Mouse (Mus musculus) embryonic facial prominence, embryonic 11.5 days (tissue): ENCODE measurements at regions not wholly inside any gene's neighbourhood (a gene's known extent, or its start where the extent isn't known, plus 50 kb on each side); places are given as distances from the start of the nearest gene placed in this dataset.
A peak's percentile ranks its signal among the peaks of the same experiment; 100 is the strongest.

Source experiments
- ATAC-seq: fragments of 200-750 bp; cut with Nextera tagmentation; replicated peaks from 2 replicates; pipeline ENCODE4 v1.8.0; 2017; ENCODE audit warnings: low read depth; ENCODE audit not compliant: insufficient number of reproducible peaks, low FRiP score, low TSS enrichment
- DNase-seq: peaks from one replicate; pipeline ENCODE4 v3.0.0-alpha.2; 2015; ENCODE audit warnings: low spot score
- H3K27ac ChIP-seq: fragments of 300-500 bp; sonication (generic); replicated peaks from 2 replicates; pipeline ENCODE4 v1.5.1; 2014; ENCODE audit warnings: mild to moderate bottlenecking, low read depth, low read length, control low read depth
- H3K27me3 ChIP-seq: fragments of 300-500 bp; sonication (generic); 2 replicates; pipeline ENCODE4 v1.6.1; 2014; ENCODE audit warnings: mild to moderate bottlenecking, low read length, moderate library complexity, mixed read lengths; ENCODE audit not compliant: control insufficient read depth, insufficient read depth
- H3K36me3 ChIP-seq: fragments of 300-500 bp; sonication (generic); replicated peaks from 2 replicates; pipeline ENCODE4 v1.6.1; 2014; ENCODE audit warnings: low read depth, mild to moderate bottlenecking, low read length, moderate library complexity, mixed read lengths; ENCODE audit not compliant: control insufficient read depth, insufficient read depth
- H3K4me1 ChIP-seq: fragments of 300-500 bp; sonication (generic); 2 replicates; pipeline ENCODE4 v1.6.1; 2014; ENCODE audit warnings: low read length, mixed read lengths; ENCODE audit not compliant: control insufficient read depth, insufficient read depth
- H3K4me2 ChIP-seq: fragments of 300-500 bp; sonication (generic); 2 replicates; pipeline ENCODE4 v1.6.1; 2014; ENCODE audit warnings: low read depth, mild to moderate bottlenecking, control low read depth, low read length, moderate library complexity
- H3K4me3 ChIP-seq: fragments of 300-500 bp; sonication (generic); 2 replicates; pipeline ENCODE4 v1.5.1; 2014; ENCODE audit warnings: low read depth, low read length, control low read depth
- H3K9ac ChIP-seq: fragments of 300-500 bp; sonication (generic); replicated peaks from 2 replicates; pipeline ENCODE4 v1.6.1; 2014; ENCODE audit warnings: mild to moderate bottlenecking, control low read depth, low read length
- H3K9me3 ChIP-seq: fragments of 300-500 bp; sonication (generic); replicated peaks from 2 replicates; pipeline ENCODE4 v1.6.1; 2016; ENCODE audit warnings: mild to moderate bottlenecking, low read length, inconsistent platforms, mixed read lengths; ENCODE audit not compliant: control insufficient read depth
- WGBS: fragments of 180-500 bp; shearing (Covaris S2); extraction: QIAGEN DNeasy Blood & Tissue Kit; methylation state at CpG from one replicate; pipeline ENCODE4 v1.1.7; 2014; 5-methylcytosine and 5-hydroxymethylcytosine counted together

DNA sequence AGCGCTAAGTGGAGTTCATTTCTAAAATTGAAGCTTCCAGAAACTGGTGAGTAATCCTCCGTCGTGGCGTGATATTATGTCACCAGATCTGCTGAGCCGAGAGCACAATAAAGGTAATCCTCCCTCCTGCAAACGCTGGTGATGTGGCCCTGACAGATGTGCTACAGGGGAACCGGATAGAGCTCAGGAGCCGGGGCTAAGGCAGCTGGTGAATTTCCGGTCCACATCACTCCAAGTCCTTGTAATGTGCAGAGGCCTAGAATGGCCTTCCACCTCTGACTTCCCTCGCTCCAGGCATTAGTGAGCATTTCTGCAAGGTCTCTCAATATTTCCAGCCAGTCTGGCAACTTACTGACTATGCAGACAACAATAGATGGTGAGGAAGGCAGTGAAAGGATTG lies 439.7 kb upstream of the Atp11b start:
- Histone ChIP-seq H3K27ac (no peak overlapping the region), H3K4me2 (no peak overlapping the region), H3K4me3 (no peak overlapping the region), H3K9me3 (no peaks in the 10 kb centered on the region), H3K36me3 (no peaks in the 10 kb centered on the region), H3K9ac (no peak overlapping the region; the same call in 1 of the 2 replicates), H3K27me3 (no peaks in the 10 kb centered on the region), H3K4me1 (no peaks in the 10 kb centered on the region)
- WGBS, result 53% methylated on average over 10 of the region's 10 CpGs
- peak; percentile 35 for DNase-seq
- no peak for ATAC-seq

DNA sequence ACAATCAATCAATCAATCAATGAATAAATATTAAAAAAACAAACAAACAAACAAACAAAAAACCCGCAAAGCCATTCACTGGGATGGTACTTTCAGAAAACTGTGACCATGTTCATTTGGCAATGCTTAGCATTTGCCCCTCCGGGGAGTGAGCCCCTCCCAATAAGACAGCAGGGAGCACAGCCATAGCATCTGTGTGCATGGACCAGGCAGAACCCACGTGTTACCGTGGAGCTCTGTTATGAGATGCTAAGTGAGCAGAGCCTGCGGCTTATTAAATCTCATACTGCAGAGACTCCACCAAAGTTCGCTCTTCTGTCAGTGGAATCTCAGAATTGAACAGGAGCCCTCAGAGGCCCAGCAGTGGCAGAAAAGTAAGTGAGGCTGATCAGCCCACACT lies 438.7 kb upstream of the Atp11b start:
- H3K36me3 ChIP-seq, result no peaks in the 10 kb centered on the region
- no peaks in the 10 kb centered on the region for H3K27me3 ChIP-seq
- ATAC-seq, result no peak
- H3K27ac ChIP-seq, result no peak overlapping the region
- no peak overlapping the region for H3K4me3 ChIP-seq
- DNase-seq, result no peak
- no peaks in the 10 kb centered on the region for H3K9me3 ChIP-seq
- WGBS, result 84% methylated on average over 6 of the region's 6 CpGs
- H3K4me2 ChIP-seq, result no peak overlapping the region
- no peak overlapping the region for H3K9ac ChIP-seq
- no peaks in the 10 kb centered on the region for H3K4me1 ChIP-seq

DNA sequence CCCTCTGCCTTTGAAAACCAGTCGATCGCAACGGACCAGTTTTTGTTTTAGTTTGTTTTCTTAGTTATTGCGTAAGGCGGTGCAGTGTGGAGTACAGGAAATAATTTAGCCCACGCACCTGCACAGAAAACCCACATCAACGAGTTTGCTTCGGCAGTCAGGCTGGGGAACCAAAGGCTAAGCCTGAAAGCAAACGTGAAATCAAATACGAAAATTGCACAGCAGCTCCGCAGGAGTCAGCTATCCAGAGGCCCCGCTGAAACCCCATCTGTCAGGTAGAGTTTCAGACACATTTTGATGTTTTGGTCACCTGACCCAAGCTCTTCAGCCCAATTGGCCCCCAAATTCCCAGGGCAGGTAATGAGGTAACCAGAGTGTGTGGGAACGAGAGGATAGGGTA lies 435.6 kb upstream of the Atp11b start:
- DNase-seq (peak; percentile 73), ATAC-seq (peak; percentile 66)
- WGBS, result 27% methylated on average over 13 of the region's 13 CpGs
- no peak overlapping the region for H3K4me3 ChIP-seq
- H3K9me3 ChIP-seq, result no peaks in the 10 kb centered on the region
- H3K36me3 ChIP-seq, result no peaks in the 10 kb centered on the region
- no peaks in the 10 kb centered on the region; the same call in 1 of the 2 replicates for H3K4me1 ChIP-seq
- no peaks in the 10 kb centered on the region for H3K27me3 ChIP-seq
- no peak overlapping the region for H3K4me2 ChIP-seq
- no peak overlapping the region for H3K9ac ChIP-seq
- no peak overlapping the region for H3K27ac ChIP-seq

DNA sequence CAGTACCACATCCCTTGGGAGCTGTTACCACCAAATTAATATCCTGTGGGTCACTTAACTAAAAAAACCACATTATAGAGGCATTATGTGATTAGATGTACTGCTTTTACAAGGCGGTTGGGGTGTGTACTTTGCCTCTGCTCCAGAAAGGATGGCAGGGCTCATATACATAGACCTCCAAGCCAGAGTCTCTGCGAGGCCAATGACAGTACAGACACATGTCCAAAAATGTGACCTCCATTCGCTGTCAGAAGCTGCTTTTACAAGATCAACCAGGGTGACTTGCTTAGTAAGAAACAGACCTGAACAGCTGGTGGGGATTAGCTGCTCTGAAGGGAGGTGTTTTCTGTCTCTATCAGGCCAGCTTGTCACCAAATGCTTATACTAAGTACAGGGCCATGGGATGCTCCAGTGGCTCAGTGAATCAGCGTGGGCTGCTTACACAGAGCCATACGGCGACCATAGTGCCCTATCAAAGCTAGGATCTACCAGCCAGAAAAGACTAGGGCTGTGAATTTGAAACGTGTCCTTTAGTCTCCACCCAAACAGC lies 433.0 kb upstream of the Atp11b start:
- ATAC-seq, result no peak
- no peak overlapping the region for H3K27ac ChIP-seq

DNA sequence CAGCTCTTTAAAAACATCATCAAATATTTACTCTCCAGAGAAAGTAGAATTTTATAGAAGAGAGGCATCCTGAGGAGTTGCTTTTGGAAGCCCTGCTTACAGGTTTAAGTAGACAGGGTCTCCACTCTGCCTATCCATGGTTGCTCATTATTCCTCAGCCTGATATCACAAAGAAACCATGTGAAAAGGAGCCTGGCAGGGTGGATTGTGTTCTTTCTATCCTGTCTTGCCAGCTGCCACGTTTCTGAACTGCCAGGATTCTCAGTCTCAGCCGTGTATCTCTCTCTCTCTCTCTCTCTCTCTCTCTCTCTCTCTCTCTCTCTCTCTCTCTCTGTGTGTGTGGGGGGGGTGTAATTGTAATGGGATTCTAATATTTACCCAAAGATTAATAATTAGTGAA lies 431.9 kb upstream of the Atp11b start:
- H3K27me3 ChIP-seq, result no peaks in the 10 kb centered on the region
- H3K4me1 ChIP-seq, result no peaks in the 10 kb centered on the region; the same call in 1 of the 2 replicates
- no peak overlapping the region for H3K27ac ChIP-seq
- H3K36me3 ChIP-seq, result no peaks in the 10 kb centered on the region
- no peak overlapping the region for H3K4me2 ChIP-seq
- no peaks in the 10 kb centered on the region for H3K9me3 ChIP-seq
- no peak for ATAC-seq
- no peak overlapping the region for H3K9ac ChIP-seq
- no peak for DNase-seq
- H3K4me3 ChIP-seq, result no peak overlapping the region
- WGBS, result 72% methylated on average over 2 of the region's 2 CpGs

More for the DNA sequence above, 433.0 kb upstream of the Atp11b start:
- Histone ChIP-seq H3K4me2 (no peak overlapping the region), H3K36me3 (no peaks in the 10 kb centered on the region), H3K4me1 (no peaks in the 10 kb centered on the region; the same call in 1 of the 2 replicates), H3K4me3 (no peak overlapping the region), H3K9ac (no peak overlapping the region), H3K9me3 (no peaks in the 10 kb centered on the region), H3K27me3 (no peaks in the 10 kb centered on the region)
- DNase-seq, result no peak
- 47% methylated on average over 7 of the region's 7 CpGs for WGBS

DNA sequence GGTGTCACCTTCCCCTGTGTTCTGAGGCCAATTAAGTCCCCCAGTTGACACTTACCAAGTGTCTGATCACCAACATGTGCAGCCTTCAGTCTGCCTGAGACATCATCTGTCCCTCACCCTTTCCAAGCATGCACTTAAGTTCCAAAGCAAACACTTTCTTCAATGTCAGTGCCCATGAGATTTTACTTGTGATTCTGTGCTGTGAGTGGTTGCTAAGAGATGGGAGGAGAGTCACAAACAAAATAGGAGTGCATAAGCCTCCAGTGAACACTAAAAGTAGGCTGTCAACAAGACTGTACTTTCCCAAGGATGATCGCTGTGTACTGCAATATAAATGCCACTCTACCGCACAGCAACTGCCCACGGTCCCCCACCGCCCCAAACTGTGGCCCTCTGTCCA lies 431.0 kb upstream of the Atp11b start:
- Histone ChIP-seq H3K4me2 (no peak overlapping the region), H3K4me1 (no peaks in the 10 kb centered on the region; the same call in 1 of the 2 replicates), H3K27me3 (no peaks in the 10 kb centered on the region), H3K9me3 (no peaks in the 10 kb centered on the region), H3K9ac (no peak overlapping the region), H3K36me3 (no peaks in the 10 kb centered on the region), H3K27ac (no peak overlapping the region), H3K4me3 (no peak overlapping the region)
- ATAC-seq, result no peak
- no peak for DNase-seq
- 89% methylated on average over 4 of the region's 4 CpGs for WGBS

DNA sequence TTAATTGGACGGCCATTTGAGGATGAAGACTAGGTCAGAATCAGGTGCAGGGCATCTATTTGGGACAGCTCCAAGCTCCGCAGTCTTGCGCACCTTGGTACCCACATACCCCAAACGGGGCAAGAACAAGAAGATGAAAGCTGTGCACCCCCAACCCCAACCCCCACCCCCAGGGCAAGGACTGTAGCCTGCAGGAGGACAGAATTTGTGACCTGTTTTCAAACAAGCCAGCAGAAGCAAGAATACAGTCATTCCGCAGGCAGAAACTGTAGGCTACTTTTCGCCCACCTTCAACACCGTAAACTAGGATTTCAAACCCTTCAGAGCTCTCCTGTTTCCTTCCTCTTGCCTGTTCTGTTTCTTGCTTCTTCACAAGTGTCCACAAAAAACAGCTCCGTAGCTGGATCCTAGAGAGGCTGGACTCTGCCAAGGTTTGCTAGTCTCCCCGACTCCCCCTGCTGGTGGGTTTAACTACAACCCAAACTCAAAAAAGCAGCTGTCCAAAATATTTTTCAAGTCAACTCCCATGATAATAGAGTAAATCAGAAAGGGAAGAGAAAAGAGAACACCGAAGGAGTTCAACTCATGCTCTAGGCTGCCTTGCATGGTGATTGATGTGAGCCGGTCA lies 430.3 kb upstream of the Atp11b start:
- 64% methylated on average over 11 of the region's 11 CpGs for WGBS
- Histone ChIP-seq H3K9ac (no peak overlapping the region), H3K27ac (no peak overlapping the region), H3K4me2 (no peak overlapping the region), H3K9me3 (no peaks in the 10 kb centered on the region), H3K4me3 (no peak overlapping the region), H3K4me1 (no peaks in the 10 kb centered on the region; the same call in 1 of the 2 replicates), H3K36me3 (no peaks in the 10 kb centered on the region), H3K27me3 (no peaks in the 10 kb centered on the region)
- ATAC-seq (no peak), DNase-seq (peak; percentile 83)

DNA sequence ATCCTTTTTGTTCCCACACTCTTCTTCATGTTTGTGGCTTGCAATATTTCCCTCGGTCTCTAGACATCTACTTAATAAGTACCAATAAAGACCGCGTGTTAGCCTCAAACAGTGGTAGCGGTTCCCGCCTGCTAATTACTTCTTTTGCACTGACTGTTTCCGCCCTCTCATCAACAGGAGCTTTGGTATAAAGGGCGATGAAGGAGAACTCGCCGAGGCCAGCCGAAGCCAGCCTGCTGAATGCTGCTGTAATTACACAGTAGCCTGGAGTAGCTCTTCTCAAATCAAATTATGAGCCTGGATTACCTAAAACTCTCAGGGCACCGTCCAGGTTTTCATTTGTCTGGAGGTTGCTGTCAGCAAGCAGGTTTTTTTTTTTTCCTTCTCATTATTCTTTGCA lies 429.7 kb upstream of the Atp11b start:
- Histone ChIP-seq H3K27me3 (no peaks in the 10 kb centered on the region), H3K9me3 (no peaks in the 10 kb centered on the region), H3K4me3 (no peak overlapping the region), H3K4me2 (no peak overlapping the region), H3K4me1 (no peaks in the 10 kb centered on the region; the same call in 1 of the 2 replicates), H3K9ac (no peak overlapping the region), H3K36me3 (no peaks in the 10 kb centered on the region), H3K27ac (no peak overlapping the region)
- ATAC-seq (no peak), DNase-seq (no peak)
- 46% methylated on average over 11 of the region's 11 CpGs for WGBS
